Mouse (Mus musculus): Measurements from ENCODE around the gene Actr6. TPM values are rescaled to one million over a fixed set of nuclear protein-coding genes. Genes with fewer than 3 reads are reported as not detected.

Actr6 gene
- polyA plus RNA-seq, 1 experiment from 2014 or later: 39.5 TPM

GRCm38 (mm10) chr10:89695194-89695911 lies 36.7 kb downstream of the Actr6 start:
- 83% methylated on average over 20 of the region's 20 CpGs for WGBS
- H3K4me3 ChIP-seq (ENCODE audit: low read depth, low read length): no peak overlapping the region
- no peaks in the 10 kb centered on the region for H3K36me3 ChIP-seq (ENCODE audit: control insufficient read depth, insufficient read depth, low read length)
- no peaks in the 10 kb centered on the region for H3K27me3 ChIP-seq (ENCODE audit: control insufficient read depth, insufficient read depth, low read length)
- DNase-seq (ENCODE audit: low spot score) (no peak), ATAC-seq (ENCODE audit: insufficient read depth, low FRiP score, low TSS enrichment) (no peak)
- H3K9ac ChIP-seq (ENCODE audit: low read length): no peak overlapping the region
- no peaks in the 10 kb centered on the region for H3K4me1 ChIP-seq (ENCODE audit: control insufficient read depth, insufficient read depth, low read length)
- H3K4me2 ChIP-seq (ENCODE audit: low read depth): no peak overlapping the region
- no peak overlapping the region for H3K27ac ChIP-seq (ENCODE audit: low read depth, low read length)
- H3K9me3 ChIP-seq (ENCODE audit: control insufficient read depth, low read length): no peaks in the 10 kb centered on the region

DNA sequence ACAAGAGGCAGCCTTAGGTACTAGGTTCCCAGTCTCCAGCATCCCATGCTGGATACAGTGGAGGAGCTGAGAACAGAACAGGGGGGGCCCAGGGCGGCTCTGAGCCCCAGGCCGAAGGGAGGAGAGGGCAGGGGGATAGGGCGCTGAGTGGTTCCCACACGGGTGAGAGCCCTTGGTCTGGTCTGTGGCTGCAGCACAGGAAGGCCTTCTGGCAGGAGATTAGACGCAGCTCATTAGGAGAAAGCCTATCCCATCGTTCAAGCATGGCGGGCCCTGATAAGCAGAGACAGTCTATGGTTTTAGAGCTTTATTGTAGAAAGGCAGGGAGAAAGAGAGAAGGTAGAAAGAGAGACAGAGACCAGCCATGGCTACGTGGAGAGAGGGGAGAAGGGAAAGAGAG lies 42.1 kb downstream of the Actr6 start:
- Histone ChIP-seq H3K27me3 (ENCODE audit: control insufficient read depth, insufficient read depth, low read length) (no peaks in the 10 kb centered on the region), H3K36me3 (ENCODE audit: control insufficient read depth, insufficient read depth, low read length) (no peaks in the 10 kb centered on the region), H3K4me1 (ENCODE audit: control insufficient read depth, insufficient read depth, low read length) (peaks cover 1% of the 10 kb centered on the region; the same call in 1 of the 2 replicates), H3K27ac (ENCODE audit: low read depth, low read length) (no peak overlapping the region), H3K4me2 (ENCODE audit: low read depth) (no peak overlapping the region), H3K4me3 (ENCODE audit: low read depth, low read length) (no peak overlapping the region), H3K9me3 (ENCODE audit: control insufficient read depth, low read length) (no peaks in the 10 kb centered on the region), H3K9ac (ENCODE audit: low read length) (no peak overlapping the region)
- DNase-seq (ENCODE audit: low spot score) (no peak), ATAC-seq (ENCODE audit: insufficient read depth, low FRiP score, low TSS enrichment) (no peak)
- WGBS: 68% methylated on average over 8 of the region's 8 CpGs

- Histone ChIP-seq H3K27ac (ENCODE audit: low read depth, low read length) (no peak overlapping the region), H3K4me1 (ENCODE audit: control insufficient read depth, insufficient read depth, low read length) (peaks cover 3% of the 10 kb centered on the region; the same call in 1 of the 2 replicates), H3K36me3 (ENCODE audit: control insufficient read depth, insufficient read depth, low read length) (no peaks in the 10 kb centered on the region), H3K27me3 (ENCODE audit: control insufficient read depth, insufficient read depth, low read length) (no peaks in the 10 kb centered on the region), H3K4me3 (ENCODE audit: low read depth, low read length) (no peak overlapping the region), H3K9ac (ENCODE audit: low read length) (no peak overlapping the region), H3K4me2 (ENCODE audit: low read depth) (no peak overlapping the region), H3K9me3 (ENCODE audit: control insufficient read depth, low read length) (no peaks in the 10 kb centered on the region)
- ATAC-seq (ENCODE audit: insufficient read depth, low FRiP score, low TSS enrichment) (no peak), DNase-seq (ENCODE audit: low spot score) (no peak)
- 80% methylated on average over 2 of the region's 2 CpGs for WGBS
These were observed 44.6 kb downstream of the Actr6 start for GRCm38 (mm10) chr10:89687455-89687854.

DNA sequence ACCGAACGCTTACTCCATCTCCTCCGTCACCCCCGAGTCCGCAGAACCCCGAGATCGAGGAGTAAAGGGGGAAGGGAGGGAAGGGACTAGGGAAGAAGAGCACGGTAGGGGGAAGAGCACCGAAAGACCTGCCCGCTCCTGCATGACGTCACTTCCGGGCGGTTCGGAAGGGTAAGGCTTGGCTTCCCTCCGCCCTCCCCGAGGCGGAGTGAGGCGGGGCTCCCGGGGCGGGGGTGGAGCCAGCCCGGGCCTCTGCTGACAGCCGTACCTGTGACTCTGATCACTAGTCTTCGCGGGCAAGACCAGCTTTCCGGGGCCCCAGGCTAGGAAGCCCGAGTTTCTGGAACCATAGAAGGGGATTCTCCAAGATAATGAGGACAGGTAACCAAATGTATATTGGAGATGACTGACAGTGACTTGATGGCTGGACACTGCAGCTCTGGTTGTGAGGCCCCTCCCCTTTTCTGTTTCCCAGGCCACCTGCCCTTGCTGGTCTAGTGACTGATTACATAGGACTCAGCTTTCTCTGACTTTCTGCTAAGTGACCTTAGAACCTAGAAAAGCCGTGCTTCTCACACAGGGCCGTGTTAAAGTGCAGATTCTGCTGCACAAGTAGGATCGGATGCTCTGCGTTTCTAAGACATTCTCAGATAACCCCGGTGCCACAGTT lies 45.8 kb downstream of the Actr6 start, which contains the start of gene Scyl2:
TSS of gene Scyl2 (minus strand) at position 147 of the 670 bp plus-strand sequence.
- Histone ChIP-seq H3K9ac (ENCODE audit: low read length) (peak within 1 kb of the TSS; percentile 79), H3K4me3 (ENCODE audit: low read depth, low read length) (peak within 1 kb of the TSS; percentile 98), H3K9me3 (ENCODE audit: control insufficient read depth, low read length) (no peaks in the 10 kb centered on the region), H3K36me3 (ENCODE audit: control insufficient read depth, insufficient read depth, low read length) (no peaks in the 10 kb centered on the region), H3K4me2 (ENCODE audit: low read depth) (peak within 1 kb of the TSS; percentile 87), H3K4me1 (ENCODE audit: control insufficient read depth, insufficient read depth, low read length) (peaks cover 3% of the 10 kb centered on the region; the same call in 1 of the 2 replicates), H3K27me3 (ENCODE audit: control insufficient read depth, insufficient read depth, low read length) (no peaks in the 10 kb centered on the region), H3K27ac (ENCODE audit: low read depth, low read length) (peak within 1 kb of the TSS; percentile 62; the same call in 1 of the 2 replicates)
- 6% methylated on average over 28 of the region's 31 CpGs for WGBS
- DNase-seq (ENCODE audit: low spot score) (peak; percentile 94), ATAC-seq (ENCODE audit: insufficient read depth, low FRiP score, low TSS enrichment) (peak; percentile 99)

DNA sequence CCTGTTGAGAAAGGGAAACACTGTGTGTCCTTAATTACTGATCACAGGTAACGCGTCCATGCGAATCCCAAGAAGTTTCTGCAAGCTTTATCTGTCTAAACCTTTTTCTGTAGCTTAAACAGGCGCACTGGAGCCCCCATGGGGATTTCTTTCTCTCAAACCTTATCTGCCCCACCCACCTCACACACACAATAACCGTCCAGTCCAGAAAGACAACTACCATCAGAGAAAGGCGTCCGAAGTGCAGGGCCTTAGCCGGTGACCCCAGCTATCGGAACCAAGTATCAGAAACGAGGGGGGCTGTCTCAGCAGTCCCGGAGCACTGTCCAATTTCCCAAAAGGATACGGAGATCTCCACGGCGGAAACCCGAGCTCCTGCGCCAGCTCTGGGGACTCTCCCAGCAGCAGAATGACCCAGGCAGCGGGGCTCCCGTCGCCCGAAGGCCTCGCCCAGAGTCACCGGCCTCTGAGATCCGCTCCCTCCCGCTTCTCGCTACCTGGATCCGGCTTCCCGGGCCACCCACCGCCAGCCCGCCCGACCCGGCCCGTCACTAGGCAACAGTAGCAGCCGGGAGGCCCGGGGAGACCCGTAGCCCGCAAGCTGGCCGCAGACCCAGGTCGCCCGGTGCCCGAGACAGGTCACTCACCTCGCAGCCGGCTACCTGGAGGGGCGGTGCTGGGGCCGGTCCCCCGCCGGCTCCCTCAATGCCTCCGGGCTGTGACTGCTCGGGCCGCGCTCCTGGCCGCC lies 46.5 kb downstream of the Actr6 start:
- peak; percentile 15 for DNase-seq (ENCODE audit: low spot score)
- Histone ChIP-seq H3K27me3 (ENCODE audit: control insufficient read depth, insufficient read depth, low read length) (no peaks in the 10 kb centered on the region), H3K4me1 (ENCODE audit: control insufficient read depth, insufficient read depth, low read length) (peaks cover 3% of the 10 kb centered on the region; the same call in 1 of the 2 replicates), H3K4me3 (ENCODE audit: low read depth, low read length) (peak overlapping the region; percentile 98), H3K9ac (ENCODE audit: low read length) (peak overlapping the region; percentile 79), H3K27ac (ENCODE audit: low read depth, low read length) (peak overlapping the region; percentile 62; the same call in 1 of the 2 replicates), H3K4me2 (ENCODE audit: low read depth) (peak overlapping the region; percentile 87), H3K36me3 (ENCODE audit: control insufficient read depth, insufficient read depth, low read length) (no peaks in the 10 kb centered on the region), H3K9me3 (ENCODE audit: control insufficient read depth, low read length) (no peaks in the 10 kb centered on the region)
- peak; percentile 71 for ATAC-seq (ENCODE audit: insufficient read depth, low FRiP score, low TSS enrichment)
- 2% methylated on average over 51 of the region's 51 CpGs for WGBS

DNA sequence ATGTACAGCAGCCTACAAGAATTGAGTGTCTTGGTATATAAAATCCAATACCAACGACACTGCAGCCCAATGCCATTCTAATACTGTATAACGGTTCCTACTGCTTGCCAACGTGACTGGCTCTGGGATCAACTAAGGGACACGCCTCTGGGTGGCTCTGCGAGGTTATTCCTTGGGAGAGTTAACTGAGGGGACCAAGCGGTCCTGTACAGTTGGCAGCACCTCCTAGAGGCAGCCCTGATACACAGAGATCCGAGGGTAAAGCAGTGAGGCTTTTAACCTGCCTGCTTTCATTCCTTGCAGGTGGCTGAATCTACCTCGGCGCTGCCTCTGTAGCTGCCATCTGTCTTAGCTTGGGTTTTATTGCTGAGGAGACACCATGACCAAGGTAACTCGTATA lies 49.1 kb downstream of the Actr6 start:
- H3K4me1 ChIP-seq (ENCODE audit: control insufficient read depth, insufficient read depth, low read length): peaks cover 3% of the 10 kb centered on the region; the same call in 1 of the 2 replicates
- H3K9ac ChIP-seq (ENCODE audit: low read length): no peak overlapping the region
- no peak overlapping the region for H3K4me3 ChIP-seq (ENCODE audit: low read depth, low read length)
- H3K9me3 ChIP-seq (ENCODE audit: control insufficient read depth, low read length): no peaks in the 10 kb centered on the region
- no peaks in the 10 kb centered on the region for H3K27me3 ChIP-seq (ENCODE audit: control insufficient read depth, insufficient read depth, low read length)
- 83% methylated on average over 10 of the region's 10 CpGs for WGBS
- no peak overlapping the region for H3K4me2 ChIP-seq (ENCODE audit: low read depth)
- no peak for DNase-seq (ENCODE audit: low spot score)
- ATAC-seq (ENCODE audit: insufficient read depth, low FRiP score, low TSS enrichment): no peak
- no peak overlapping the region for H3K27ac ChIP-seq (ENCODE audit: low read depth, low read length)
- H3K36me3 ChIP-seq (ENCODE audit: control insufficient read depth, insufficient read depth, low read length): no peaks in the 10 kb centered on the region

GRCm38 (mm10) chr10:89682157-89682556 lies 49.9 kb downstream of the Actr6 start:
- H3K9me3 ChIP-seq (ENCODE audit: control insufficient read depth, low read length): no peaks in the 10 kb centered on the region
- no peak overlapping the region for H3K9ac ChIP-seq (ENCODE audit: low read length)
- DNase-seq (ENCODE audit: low spot score): no peak
- WGBS: 92% methylated on average over 1 of the region's 1 CpGs
- H3K4me3 ChIP-seq (ENCODE audit: low read depth, low read length): no peak overlapping the region
- no peaks in the 10 kb centered on the region for H3K36me3 ChIP-seq (ENCODE audit: control insufficient read depth, insufficient read depth, low read length)
- H3K27ac ChIP-seq (ENCODE audit: low read depth, low read length): no peak overlapping the region
- H3K27me3 ChIP-seq (ENCODE audit: control insufficient read depth, insufficient read depth, low read length): no peaks in the 10 kb centered on the region
- H3K4me1 ChIP-seq (ENCODE audit: control insufficient read depth, insufficient read depth, low read length): peaks cover 3% of the 10 kb centered on the region; the same call in 1 of the 2 replicates
- no peak for ATAC-seq (ENCODE audit: insufficient read depth, low FRiP score, low TSS enrichment)
- no peak overlapping the region for H3K4me2 ChIP-seq (ENCODE audit: low read depth)

GRCm38 (mm10) chr10:89681706-89682105 lies 50.4 kb downstream of the Actr6 start:
- H3K9ac ChIP-seq (ENCODE audit: low read length): no peak overlapping the region
- DNase-seq (ENCODE audit: low spot score): no peak
- H3K4me1 ChIP-seq (ENCODE audit: control insufficient read depth, insufficient read depth, low read length): peaks cover 3% of the 10 kb centered on the region; the same call in 1 of the 2 replicates
- 95% methylated on average over 4 of the region's 4 CpGs for WGBS
- no peak overlapping the region for H3K4me2 ChIP-seq (ENCODE audit: low read depth)
- H3K27ac ChIP-seq (ENCODE audit: low read depth, low read length): no peak overlapping the region
- H3K27me3 ChIP-seq (ENCODE audit: control insufficient read depth, insufficient read depth, low read length): no peaks in the 10 kb centered on the region
- H3K36me3 ChIP-seq (ENCODE audit: control insufficient read depth, insufficient read depth, low read length): no peaks in the 10 kb centered on the region
- no peak overlapping the region for H3K4me3 ChIP-seq (ENCODE audit: low read depth, low read length)
- no peaks in the 10 kb centered on the region for H3K9me3 ChIP-seq (ENCODE audit: control insufficient read depth, low read length)
- no peak for ATAC-seq (ENCODE audit: insufficient read depth, low FRiP score, low TSS enrichment)
